Mouse (Mus musculus) mesoderm, embryonic 11.5 days (tissue): ENCODE measurements around the gene Olfr1254.

Experiments
- DNase-seq: peaks from one replicate; pipeline ENCODE4 v3.0.0-alpha.2; 2012; ENCODE audit warnings: low read depth, low spot score

Gene Olfr1254

DNA sequence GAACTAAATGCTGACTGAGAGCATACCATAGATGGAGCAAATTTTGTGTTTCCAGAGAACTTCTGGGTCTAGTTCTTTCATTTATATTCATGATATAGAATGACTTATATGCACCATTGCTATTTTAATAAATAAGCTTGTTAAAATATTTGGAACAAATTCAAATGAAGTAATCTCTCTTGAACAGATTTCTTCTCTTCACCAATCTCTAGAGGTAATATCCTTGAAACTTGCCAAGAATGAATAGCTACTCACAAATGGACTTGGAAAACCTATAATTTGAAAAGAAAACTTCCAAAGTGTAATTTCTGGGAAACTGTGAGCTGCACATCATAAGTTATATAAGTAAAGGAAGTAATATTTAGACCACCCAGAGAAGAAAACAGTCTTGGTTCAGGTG is at the start of gene Olfr1254:
TSS of gene Olfr1254 (minus strand) at position 101 of the 400 bp plus-strand sequence.
- DNase-seq: no peak

DNA sequence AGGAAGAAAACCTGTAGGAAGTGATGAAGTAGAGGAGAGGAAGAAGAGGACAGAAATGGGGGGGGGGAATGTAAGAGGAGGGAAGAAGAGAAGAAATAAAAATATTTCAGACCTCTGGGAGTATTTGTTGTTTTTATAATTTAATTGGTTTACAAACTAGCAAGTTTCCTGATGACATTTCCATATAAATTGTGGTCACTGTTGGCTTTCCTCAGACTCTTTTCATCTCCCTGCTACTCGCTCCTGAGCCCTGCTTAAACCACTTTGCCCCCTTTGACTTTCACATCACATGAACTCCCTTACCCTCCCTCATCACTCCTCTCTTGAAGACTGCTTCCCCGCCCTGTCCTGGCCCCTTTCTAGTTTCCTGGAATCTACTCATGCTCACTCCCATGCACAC is 48.0 kb upstream of the Olfr1254 start, which contains the start of gene Olfr1256:
TSS of gene Olfr1256 (minus strand) at position 101 of the 400 bp plus-strand sequence.
- DNase-seq: no peak

DNA sequence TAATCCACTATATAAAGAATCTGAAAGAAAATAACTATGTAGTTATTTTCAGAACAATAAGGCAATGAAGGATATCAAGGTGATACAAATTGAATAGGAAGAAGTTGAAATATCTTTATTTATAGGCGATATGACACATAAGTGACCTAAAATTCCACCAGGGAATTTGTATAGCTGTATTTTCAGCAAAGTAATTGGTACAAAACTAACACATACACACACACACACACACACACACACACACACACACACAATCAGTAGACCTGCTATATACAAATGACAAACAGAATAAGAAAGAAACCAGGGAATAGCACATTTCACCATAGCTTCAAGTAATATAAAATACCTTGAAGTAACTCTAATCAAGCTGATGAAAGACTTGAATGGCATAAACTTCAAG is 26.8 kb upstream of the Olfr1254 start:
- no peak for DNase-seq

DNA sequence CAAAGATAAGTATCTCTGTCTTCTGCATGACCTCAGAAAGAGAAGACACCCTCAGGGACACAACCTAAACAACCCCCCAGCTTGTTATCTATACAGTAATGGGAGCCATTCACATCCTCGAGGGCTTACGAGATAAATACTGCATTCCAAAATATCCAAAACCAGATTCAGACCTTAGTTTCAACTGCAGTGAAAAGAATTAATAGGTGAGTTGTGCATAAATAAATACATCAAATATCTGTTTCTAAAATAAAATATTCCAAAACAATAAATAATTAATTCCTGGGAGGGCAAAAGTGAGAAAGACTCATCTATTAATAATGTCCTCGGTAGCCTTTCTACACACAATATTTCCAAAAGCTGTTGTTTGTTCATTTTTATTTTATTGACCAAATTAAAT is 18.3 kb upstream of the Olfr1254 start, which contains the start of gene Olfr1255:
TSS of gene Olfr1255 (plus strand) at position 301 of the 400 bp plus-strand sequence.
- DNase-seq: no peak

DNA sequence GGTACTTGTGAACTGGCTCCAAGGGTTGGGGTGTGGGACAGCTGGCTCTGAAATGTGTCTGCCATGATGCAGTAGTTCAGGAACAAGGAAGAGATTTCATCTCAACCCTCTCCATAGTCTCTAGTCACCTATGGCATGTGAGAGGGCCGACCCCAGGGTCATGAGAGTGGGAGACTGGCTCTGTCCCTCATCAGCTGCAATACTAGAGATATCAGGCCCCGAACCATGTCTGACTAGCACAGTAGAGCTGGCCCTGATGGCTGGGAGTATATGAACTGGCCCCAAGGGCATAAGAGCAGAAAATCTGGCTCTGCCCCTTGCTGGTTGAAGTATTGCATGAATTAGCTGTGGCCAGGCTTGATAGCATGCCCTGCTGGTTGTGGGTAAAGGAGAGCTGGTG is 17.3 kb upstream of the Olfr1254 start:
- DNase-seq: no peak

DNA sequence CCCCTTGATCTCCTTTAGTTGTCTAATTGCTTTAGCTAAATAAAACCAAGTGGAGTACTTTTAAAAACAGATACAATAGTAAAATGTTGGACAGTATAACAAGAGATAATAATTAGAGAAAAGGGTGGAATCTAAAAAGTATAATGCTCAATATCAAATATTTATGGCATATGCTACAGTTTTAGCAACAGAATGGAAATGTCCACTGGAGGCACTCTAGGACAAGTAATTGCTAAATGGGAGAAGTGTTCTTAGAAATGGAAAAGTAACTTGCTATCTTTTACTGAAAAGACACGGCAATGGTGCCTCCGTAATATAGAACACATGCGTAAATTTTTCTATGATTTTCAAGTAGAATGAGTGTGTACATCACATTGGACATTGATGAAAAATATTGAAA is 6.2 kb upstream of the Olfr1254 start:
- DNase-seq: no peak

DNA sequence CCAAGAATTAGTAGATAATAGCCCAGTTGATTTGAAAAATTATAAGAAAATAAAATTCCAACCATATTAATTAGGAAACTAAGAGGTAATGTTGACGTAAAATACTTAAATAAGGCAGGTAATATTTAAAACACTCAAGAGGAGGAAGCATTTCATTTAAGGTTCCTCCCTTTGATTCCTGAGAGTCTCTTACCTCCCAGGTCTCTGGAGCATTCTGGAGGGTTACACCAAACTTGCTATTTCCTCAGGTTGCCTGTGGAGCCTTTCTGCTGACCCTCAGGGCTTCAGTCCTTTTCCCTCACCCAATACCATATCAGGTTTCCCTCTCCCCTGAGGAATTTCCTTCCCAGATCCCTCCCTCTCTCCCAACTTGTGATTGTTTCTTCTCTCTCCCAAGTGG is 36.4 kb downstream of the Olfr1254 start, which contains the start of gene Olfr1253:
TSS of gene Olfr1253 (minus strand) at position 101 of the 400 bp plus-strand sequence.
- no peak for DNase-seq
